Mouse (Mus musculus) gastrocnemius, postnatal 14 days (tissue): Measurements from ENCODE around the gene Cyp2t4. TPM values are rescaled to one million over a fixed set of nuclear protein-coding genes. Genes with fewer than 3 reads are reported as not detected.

Source experiments
- DNase-seq: peaks from one replicate; pipeline ENCODE4 v3.0.0; 2021; ENCODE audit warnings: mixed read lengths
- intact Hi-C: fragments of 180-260 bp; cut with DNase I; formaldehyde crosslinking; loops from one replicate; pipeline ENCODE4 v1.15.1; 2025; ENCODE audit warnings: low total_unique reads
- long read RNA-seq, 2 experiments: library from polyadenylated mRNA; stranded (forward); transcript quantifications; one replicate each; pipeline ENCODE4 v2.0.0; 2021
- total RNA-seq, 2 experiments: library from RNA; stranded (reverse); gene quantifications; 2 replicates each; pipeline ENCODE4 v1.2.3; 2021

Gene Cyp2t4
- not detected for total RNA-seq
- long read RNA-seq, experiment 1, partial matches to known transcripts = 0 of 2 reads
- long read RNA-seq, experiment 1, other reads (novel, unspliced or antisense) = 2 of 2 reads
- long read RNA-seq, experiment 2 = 0 reads

GRCm38 (mm10) chr7:27153205-27153764 lies at the start of gene Cyp2t4:
Cyp2t4 (plus strand) TSS chr7:27153714.
- DNase-seq = no peak
- intact Hi-C loops = no loop called here

DNA sequence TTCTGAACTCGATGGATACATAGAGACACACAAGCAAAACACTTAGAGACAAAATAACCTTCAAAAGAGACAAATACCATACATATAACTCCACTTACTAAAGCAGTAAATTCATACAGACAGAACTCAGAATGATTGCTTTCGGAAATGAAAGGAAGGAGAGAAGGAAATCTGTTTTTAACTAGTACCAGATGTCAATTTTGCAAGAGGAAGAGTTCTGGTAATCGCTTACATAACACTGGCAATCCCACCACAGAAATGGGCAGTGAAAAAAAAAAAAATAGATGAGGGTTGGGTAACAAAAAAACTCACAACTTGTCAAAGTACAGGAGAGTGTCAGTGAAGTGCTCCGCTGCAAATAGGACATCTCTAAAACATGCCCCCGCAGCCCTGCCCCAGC lies 48.6 kb upstream of the Cyp2t4 start:
- no peak for DNase-seq
- intact Hi-C loops = no loop called here

- intact Hi-C loops = no loop called here
- DNase-seq = no peak
These were observed 43.2 kb upstream of the Cyp2t4 start for GRCm38 (mm10) chr7:27110327-27110726.

- intact Hi-C loops = no loop called here
- no peak for DNase-seq
These were observed 42.5 kb upstream of the Cyp2t4 start for GRCm38 (mm10) chr7:27111038-27111437.

- intact Hi-C loops = no loop called here
- DNase-seq = no peak
These were observed 41.5 kb upstream of the Cyp2t4 start for GRCm38 (mm10) chr7:27111987-27112386.

GRCm38 (mm10) chr7:27118033-27118511 lies 35.4 kb upstream of the Cyp2t4 start:
- intact Hi-C loops = no loop called here
- peak; percentile 18 for DNase-seq

GRCm38 (mm10) chr7:27119676-27120075 lies 33.8 kb upstream of the Cyp2t4 start, which contains the start of gene Cyp2f2:
Cyp2f2 (plus strand) TSS chr7:27119909.
- intact Hi-C loops = no loop called here

GRCm38 (mm10) chr7:27124305-27124832 lies 29.1 kb upstream of the Cyp2t4 start:
- no peak for DNase-seq
- intact Hi-C loops = no loop called here

More at GRCm38 (mm10) chr7:27119676-27120075, 33.8 kb upstream of the Cyp2t4 start, which contains the start of gene Cyp2f2:
- DNase-seq = no peak

DNA sequence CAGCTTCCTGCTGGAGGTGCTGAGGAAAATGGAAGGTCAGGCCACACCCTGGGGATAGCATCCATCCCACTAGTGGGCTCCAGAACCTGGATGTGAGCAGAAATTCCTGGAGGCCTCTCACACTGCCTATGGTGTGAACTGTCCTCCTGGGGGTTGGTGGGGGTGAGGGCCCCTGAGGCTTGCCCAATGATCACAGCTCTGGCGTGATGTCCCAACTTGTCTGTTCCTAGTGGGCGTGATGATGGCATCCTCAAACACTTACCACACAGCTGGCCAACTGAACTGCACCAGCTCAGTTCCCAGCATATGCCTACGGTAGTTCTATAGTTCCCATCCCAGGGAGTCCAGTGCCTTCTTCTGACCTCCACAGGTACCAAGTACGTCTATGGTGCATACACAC lies 28.5 kb upstream of the Cyp2t4 start:
- no peak for DNase-seq
- intact Hi-C loops = no loop called here

DNA sequence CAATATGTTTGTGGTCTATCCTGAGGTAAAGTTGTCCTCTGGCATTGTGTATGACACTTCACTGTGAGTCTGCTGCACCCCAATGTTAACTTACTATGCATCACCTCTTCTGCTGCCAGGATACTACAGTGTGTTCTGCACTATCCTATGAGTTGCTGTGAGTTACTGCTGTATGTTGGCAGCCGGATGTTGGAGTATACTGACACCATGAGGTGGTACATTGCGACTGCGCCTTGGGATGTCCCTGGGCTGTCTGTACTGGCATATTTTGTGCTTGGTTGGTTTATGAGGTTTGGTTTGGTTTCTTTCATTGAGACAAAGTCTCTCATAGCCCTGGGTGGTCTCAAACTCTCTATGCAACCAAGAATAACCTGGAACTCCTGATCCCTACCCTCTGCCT lies 25.4 kb upstream of the Cyp2t4 start:
- peak; percentile 17 for DNase-seq
- intact Hi-C loops = no loop called here

GRCm38 (mm10) chr7:27128946-27129345 lies 24.6 kb upstream of the Cyp2t4 start:
- DNase-seq = no peak
- intact Hi-C loops = no loop called here

- intact Hi-C loops = loop anchor here (5.0 kb wide), 1 partner anchor 147 kb away; no protein-coding TSS in a partner anchor
These were observed 23.7 kb upstream of the Cyp2t4 start for GRCm38 (mm10) chr7:27129811-27130210.

DNA sequence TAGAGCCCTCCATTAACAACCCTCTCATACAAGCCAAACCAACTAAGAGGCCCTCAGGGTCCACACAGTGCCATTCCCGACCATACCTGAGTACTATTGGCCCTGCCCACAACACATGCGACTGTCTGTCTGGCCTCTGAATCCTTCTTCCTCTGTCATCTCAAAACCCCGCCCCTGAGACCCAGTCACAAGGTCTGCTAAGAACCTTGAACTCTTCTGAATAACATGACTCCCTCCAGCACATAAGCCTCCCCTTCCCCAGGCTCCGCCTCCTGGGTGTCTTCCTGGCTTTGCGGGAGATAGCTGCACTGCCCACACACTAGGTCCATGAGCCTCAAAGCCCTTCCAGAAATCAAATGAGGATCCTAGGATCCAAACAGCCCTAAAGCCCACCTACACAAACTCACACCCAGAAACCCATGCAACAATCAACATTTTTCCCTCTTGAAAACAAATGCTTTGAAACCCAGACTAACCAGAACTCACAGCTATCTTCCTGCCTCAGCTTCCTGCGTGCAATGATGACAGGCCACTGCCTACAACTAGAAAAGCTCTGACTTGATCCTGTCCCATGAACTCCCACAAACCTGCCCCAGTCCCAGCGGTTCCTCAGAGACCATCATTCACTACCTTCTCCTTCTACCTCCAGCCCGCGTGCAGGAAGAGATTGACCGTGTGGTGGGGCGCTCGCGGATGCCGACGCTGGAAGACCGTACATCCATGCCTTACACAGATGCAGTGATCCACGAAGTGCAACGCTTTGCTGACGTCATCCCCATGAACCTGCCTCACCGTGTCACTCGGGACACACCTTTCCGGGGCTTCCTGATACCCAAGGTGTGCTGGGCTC lies 22.8 kb upstream of the Cyp2t4 start:
- no peak for DNase-seq
- intact Hi-C loops = loop anchor here (5.0 kb wide), 1 partner anchor 147 kb away; no protein-coding TSS in a partner anchor

More at GRCm38 (mm10) chr7:27129811-27130210, 23.7 kb upstream of the Cyp2t4 start:
- no peak for DNase-seq

GRCm38 (mm10) chr7:27131387-27131786 lies 22.1 kb upstream of the Cyp2t4 start:
- DNase-seq = no peak
- intact Hi-C loops = loop anchor here (5.0 kb wide), 1 partner anchor 146 kb away; no protein-coding TSS in a partner anchor

DNA sequence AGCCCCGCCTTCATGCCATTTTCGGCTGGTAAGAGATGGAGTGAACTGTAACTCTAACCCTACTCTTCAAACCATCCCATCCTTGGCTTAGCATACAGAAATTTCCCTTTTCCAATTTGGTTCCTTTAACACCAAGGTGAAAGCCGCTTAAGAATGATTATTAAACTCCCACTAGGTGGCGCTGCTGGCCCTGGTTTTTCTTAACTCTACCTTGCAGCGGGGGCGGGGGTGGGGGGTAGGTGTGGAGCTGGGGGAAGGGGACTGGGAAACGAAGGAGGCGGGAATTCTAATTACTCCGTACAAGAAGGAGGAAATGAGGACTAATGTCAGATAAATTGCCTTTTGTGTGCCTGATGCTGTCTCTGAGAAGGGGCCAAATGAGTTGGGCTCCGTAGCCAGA lies 20.9 kb upstream of the Cyp2t4 start:
- intact Hi-C loops = loop anchor here (5.0 kb wide), 1 partner anchor 145 kb away; no protein-coding TSS in a partner anchor
- DNase-seq = peak; percentile 41

- intact Hi-C loops = loop anchor here (5.0 kb wide), 1 partner anchor 144 kb away; no protein-coding TSS in a partner anchor
- peak; percentile 18 for DNase-seq
These were observed 20.4 kb upstream of the Cyp2t4 start for GRCm38 (mm10) chr7:27133156-27133555.

DNA sequence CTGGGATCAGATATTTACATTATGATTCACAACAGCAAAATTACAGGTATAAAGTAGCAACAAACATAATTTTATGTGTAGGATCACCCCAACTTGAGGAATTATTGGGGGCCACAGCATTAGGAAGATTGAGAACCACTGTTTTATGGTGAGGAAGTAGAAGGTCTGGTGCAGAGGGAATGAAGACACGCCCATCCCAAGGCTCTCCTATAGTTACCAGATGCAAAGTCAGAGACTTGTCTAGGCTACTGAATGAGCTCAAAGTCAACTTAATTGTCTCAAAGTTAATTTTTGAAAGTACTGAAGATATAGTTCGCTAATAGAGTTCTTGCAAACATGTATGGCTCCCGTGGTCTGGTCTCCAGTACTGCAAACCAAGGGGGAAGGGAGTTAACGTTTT lies 19.8 kb upstream of the Cyp2t4 start:
- DNase-seq = no peak
- intact Hi-C loops = loop anchor here (5.0 kb wide), 1 partner anchor 144 kb away; no protein-coding TSS in a partner anchor

DNA sequence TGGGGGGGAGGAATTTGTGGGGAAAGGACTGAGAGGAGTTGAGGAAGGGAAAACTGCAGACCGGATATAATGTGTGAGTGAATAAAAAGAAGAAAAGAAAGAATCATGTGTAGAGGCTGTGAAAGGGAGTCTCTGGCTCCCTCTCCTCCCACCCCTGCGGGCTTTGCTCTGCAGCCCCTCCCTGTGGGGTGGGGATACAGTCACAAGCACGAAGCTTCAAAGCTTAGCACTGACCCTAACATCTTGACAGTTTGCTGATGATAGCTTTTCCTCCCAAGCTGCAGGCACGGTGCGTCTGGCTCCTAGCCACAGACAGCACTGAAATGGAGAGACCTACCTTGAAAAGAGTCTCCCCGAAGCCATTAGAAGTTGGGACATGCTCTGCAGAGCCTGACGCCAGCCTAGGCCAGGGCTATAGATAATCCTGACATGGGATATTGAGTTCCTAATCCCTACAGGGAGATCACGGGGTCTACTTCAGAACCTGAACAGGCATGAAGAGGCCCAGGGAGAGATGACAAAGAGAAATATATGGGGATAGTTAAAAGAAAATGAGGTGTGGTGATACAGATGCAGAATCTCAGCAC lies 17.0 kb upstream of the Cyp2t4 start:
- no peak for DNase-seq
- intact Hi-C loops = no loop called here

DNA sequence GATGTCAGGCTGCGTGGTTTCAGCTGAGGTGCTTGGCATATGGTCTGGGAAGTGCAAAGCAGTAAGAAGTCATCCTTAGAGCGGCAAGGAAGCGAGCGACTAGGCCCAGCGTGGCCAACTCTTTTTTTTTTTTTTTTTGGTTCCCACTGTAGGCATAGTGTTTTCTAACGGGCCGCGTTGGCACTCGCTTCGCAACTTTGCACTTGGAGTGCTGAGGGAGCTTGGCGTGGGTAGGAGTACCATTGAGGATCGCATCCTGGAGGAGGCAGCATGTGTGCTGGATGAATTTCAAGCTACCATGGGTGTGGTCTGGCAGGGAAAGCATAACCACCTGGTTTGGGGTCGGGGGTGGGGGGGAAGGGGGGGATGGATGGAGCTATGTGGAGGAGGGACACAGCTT lies 2.5 kb downstream of the Cyp2t4 start:
- no peak for DNase-seq
- intact Hi-C loops = no loop called here

- intact Hi-C loops = no loop called here
- DNase-seq = no peak
These were observed 4.7 kb downstream of the Cyp2t4 start for GRCm38 (mm10) chr7:27158171-27158570.
